Mouse (Mus musculus) cerebellum, postnatal 36 days (tissue): ENCODE measurements around the gene Rin2.
A peak's percentile ranks its signal among the peaks of the same experiment; 100 is the strongest.

Experiments used
- DNase-seq, 2 experiments: peaks; one replicate each; pipeline ENCODE4 v3.0.0; 2021 to 2022; ENCODE audit warnings: mixed read lengths in 2 of 2

The Rin2 gene

GRCm38 (mm10) chr2:145793702-145794101 is 118.7 kb downstream of the Rin2 start:
- DNase-seq: no peak

- DNase-seq: peak; percentile 33 to 34
Observed at GRCm38 (mm10) chr2:145794318-145794954, 119.4 kb downstream of the Rin2 start.

GRCm38 (mm10) chr2:145797851-145798250 is 122.8 kb downstream of the Rin2 start:
- no peak for DNase-seq

GRCm38 (mm10) chr2:145798954-145799353 is 123.9 kb downstream of the Rin2 start:
- DNase-seq: no peak

DNA sequence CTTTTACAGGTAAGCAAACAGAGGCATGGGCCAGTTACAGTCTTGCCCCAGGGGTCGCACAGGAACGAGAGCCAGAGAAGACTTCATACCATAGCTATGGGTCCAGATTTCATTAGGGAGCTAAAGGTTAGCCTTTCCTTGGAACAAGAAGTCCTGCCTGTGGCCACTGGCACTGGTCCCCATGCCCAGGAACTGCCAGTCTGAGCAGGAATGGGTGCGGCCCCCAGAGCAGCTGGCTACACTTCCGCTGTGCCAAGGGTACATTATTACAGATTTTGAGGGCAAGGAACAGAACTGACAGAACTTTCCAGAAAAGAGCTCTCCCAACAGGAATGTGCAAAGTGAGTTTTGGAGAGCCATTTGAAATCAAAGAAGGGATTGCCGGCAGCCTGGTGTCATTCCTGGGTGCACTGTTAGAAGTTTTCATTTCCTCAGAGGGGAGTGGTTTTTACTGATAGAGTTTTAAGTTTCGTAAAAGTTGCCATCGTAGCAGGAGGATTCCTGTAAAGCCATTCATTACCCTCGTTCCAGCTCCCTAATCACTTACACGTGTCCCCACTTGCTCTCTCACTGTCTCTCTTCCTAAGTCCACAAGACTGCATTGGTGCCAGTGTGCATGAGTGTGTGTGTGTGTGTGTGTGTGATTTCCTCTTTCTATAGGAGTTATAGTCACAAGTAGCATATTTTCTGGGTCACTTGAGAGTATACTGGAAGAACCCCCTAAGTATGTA is 126.5 kb downstream of the Rin2 start:
- no peak for DNase-seq

DNA sequence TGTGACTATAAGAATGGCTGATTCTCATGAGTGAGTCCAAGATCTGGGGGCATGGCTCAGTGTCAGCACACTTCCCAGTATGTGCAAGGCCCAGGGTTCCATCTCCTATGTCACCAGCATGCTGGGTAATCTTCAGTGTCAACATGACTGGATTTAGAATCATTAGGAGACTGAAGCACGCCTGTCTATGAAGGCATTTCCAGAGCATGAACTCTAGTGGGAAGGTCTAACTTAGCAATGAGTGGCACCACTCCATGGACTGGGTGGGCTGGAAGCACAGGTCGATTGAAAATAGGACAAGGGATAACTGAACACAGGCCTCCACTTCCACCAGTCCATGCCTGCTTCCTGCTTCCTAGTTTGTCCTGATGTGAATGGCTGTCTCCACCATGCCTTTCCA is 127.6 kb downstream of the Rin2 start:
- no peak for DNase-seq

DNA sequence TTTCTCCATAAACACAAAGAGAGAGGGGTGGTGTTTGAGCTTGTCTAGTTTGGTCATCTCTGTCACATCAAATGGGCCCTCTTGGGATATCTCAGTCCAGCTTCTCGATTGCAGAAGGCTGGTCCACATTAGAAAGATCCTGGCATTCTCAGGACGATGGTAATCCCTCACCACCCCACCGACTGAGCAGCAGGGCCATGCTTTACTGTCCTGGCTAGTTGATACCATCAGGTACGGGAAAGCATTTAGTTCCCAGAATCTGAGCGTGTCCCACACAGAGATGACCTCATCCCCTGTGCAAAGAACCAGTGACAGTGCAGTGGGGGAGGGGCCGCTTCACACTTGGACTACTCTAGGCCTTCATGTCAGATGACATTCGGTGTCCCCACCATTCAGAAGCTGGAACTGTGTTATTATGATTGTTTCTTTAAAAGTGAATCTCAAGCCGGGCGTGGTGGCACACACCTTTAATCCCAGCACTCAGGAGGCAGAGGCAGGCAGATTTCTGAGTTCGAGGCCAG is 128.9 kb downstream of the Rin2 start:
- DNase-seq: no peak

DNA sequence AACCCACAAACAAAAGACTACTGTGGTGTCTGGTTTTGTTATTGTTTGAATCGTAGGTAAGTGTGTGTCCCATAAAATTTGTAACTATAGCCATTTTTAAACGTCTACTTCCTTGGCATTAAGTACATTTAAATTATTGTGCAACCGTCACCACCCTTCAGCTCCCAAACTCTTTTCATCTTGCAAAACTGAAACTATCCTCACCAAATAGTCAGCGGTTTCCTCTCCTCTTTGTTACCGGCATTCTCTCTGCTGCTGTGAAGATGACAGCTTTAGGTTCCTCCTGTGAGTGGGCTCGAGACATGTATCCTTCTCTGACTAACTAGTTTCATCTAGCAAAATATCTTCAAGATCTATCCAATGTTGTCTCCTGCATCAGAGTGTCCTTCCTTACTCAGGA is 129.5 kb downstream of the Rin2 start:
- DNase-seq: no peak

- no peak for DNase-seq
Observed at GRCm38 (mm10) chr2:145807276-145807675, 132.3 kb downstream of the Rin2 start.

DNA sequence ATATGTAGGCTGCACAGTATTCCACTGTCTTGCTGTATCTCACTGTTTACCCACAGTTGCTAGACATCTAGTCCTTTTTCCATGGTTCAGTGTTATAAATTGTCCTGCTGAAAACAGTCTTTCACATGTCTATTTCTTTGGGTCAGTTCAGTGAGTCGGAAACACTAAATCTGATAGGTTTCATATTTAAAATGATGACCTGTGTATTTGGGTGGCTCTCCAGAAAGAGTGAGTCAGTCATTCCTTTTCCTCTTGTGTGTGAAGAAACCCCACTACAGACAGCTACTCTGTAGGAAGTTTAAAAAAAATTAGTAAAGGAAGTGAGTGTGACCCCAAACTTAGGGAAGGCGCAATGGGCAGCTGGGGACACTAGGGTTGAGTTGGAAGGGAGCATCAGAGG is 133.2 kb downstream of the Rin2 start:
- no peak for DNase-seq

GRCm38 (mm10) chr2:145808667-145809066 is 133.7 kb downstream of the Rin2 start:
- no peak for DNase-seq

- DNase-seq: no peak
Observed at GRCm38 (mm10) chr2:145810676-145811075, 135.7 kb downstream of the Rin2 start.

GRCm38 (mm10) chr2:145812818-145813217 is 137.8 kb downstream of the Rin2 start:
- DNase-seq: no peak

DNA sequence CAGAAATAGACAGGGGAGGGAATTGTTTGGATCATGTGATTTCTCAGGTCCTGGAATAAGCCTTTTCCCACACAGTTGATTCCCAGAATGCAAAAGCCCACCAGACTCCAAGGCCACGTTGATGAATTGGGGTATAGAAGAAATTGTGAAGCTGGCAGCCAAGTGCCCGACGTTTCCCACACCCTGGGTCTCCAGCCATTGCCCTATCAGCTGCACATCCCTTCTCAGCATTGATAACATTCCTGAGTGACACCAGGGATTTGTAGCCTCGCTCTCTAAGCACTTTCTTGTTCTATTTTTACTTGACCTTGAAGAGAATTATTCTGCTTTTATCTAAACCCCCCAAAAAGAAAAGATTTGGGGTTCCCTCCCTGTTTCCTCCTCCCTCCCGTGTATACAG is 142.2 kb downstream of the Rin2 start:
- no peak for DNase-seq

GRCm38 (mm10) chr2:145822013-145822782 is 147.2 kb downstream of the Rin2 start:
- no peak for DNase-seq

GRCm38 (mm10) chr2:145822783-145823729 is 148.0 kb downstream of the Rin2 start:
- DNase-seq: no peak

DNA sequence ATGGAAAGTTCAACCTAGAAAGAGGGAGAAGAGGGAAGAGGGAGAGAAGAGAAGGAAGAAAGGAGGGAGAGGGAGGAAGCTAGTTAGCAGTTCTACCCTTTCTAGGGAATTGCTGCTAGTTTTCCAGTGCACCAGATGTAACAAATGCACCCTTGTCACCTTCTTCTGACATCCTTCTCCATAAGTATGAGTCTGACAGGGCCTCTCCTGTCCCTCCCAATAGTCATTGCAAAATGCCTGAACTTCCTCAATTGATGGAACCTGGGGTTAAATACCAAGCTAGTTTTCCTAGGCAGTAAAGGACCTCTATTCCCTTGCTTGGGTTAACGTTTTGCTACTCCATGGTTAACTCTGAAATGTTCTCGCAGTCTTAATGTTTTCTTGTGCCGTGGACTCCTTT is 149.7 kb downstream of the Rin2 start:
- no peak for DNase-seq

GRCm38 (mm10) chr2:145825221-145825620 is 150.2 kb downstream of the Rin2 start:
- DNase-seq: no peak

GRCm38 (mm10) chr2:145827930-145828329 is 152.9 kb downstream of the Rin2 start:
- no peak for DNase-seq

- no peak for DNase-seq
Observed at GRCm38 (mm10) chr2:145828603-145829002, 153.6 kb downstream of the Rin2 start.

GRCm38 (mm10) chr2:145829231-145829630 is 154.2 kb downstream of the Rin2 start:
- no peak for DNase-seq

GRCm38 (mm10) chr2:145830417-145830816 is 155.4 kb downstream of the Rin2 start:
- no peak for DNase-seq
